Mouse (Mus musculus) hindbrain, embryonic 12.5 days (tissue): ENCODE results near the gene Klhl11. TPM values are rescaled to one million over a fixed set of nuclear protein-coding genes. Genes with fewer than 3 reads are reported as not detected.
A peak's percentile ranks its signal among the peaks of the same experiment; 100 is the strongest.

Source experiments
- ATAC-seq: fragments of 200-750 bp; cut with Nextera tagmentation; 2 replicates; pipeline ENCODE4 v1.8.0; 2017; ENCODE audit warnings: moderate TSS enrichment; ENCODE audit not compliant: low FRiP score
- H3K27ac ChIP-seq: fragments of 300-500 bp; sonication (generic); 2 replicates; pipeline ENCODE4 v1.5.1; 2016; ENCODE audit warnings: mild to moderate bottlenecking
- H3K27me3 ChIP-seq: fragments of 300-500 bp; sonication (generic); 2 replicates; pipeline ENCODE4 v1.6.1; 2016; ENCODE audit warnings: mild to moderate bottlenecking
- H3K36me3 ChIP-seq: fragments of 300-500 bp; sonication (generic); 2 replicates; pipeline ENCODE4 v1.6.1; 2016; ENCODE audit warnings: mild to moderate bottlenecking
- H3K4me1 ChIP-seq: fragments of 300-500 bp; sonication (generic); 2 replicates; pipeline ENCODE4 v1.6.1; 2016
- H3K4me2 ChIP-seq: fragments of 300-500 bp; sonication (generic); replicated peaks from 2 replicates; pipeline ENCODE4 v1.6.1; 2016; ENCODE audit warnings: mild to moderate bottlenecking
- H3K4me3 ChIP-seq: fragments of 300-500 bp; sonication (generic); 2 replicates; pipeline ENCODE4 v1.5.1; 2016; ENCODE audit warnings: mild to moderate bottlenecking
- H3K9ac ChIP-seq: fragments of 300-500 bp; sonication (generic); 2 replicates; pipeline ENCODE4 v1.6.1; 2016; ENCODE audit warnings: mild to moderate bottlenecking, moderate library complexity
- H3K9me3 ChIP-seq: fragments of 300-500 bp; sonication (generic); replicated peaks from 2 replicates; pipeline ENCODE4 v1.6.1; 2016; ENCODE audit warnings: mild to moderate bottlenecking
- WGBS: fragments of 180-500 bp; shearing (Covaris S2); methylation state at CpG from one replicate; pipeline ENCODE4 v1.1.7; 2016; 5-methylcytosine and 5-hydroxymethylcytosine counted together
- polyA plus RNA-seq: library from polyadenylated mRNA; unstranded; fragments of >200 nt; fragmentation: Nextera tagmentation; extraction: Ambion mirVana; gene quantifications from 2 replicates; pipeline ENCODE4 v1.2.1, GENCODE M21; 2016

Klhl11 gene
- polyA plus RNA-seq = 13.7 and 14.8 TPM in 2 replicates

- ATAC-seq = peak; percentile 88
- Histone ChIP-seq H3K4me2 (peak within 1 kb of the TSS; percentile 64), H3K27ac (peak within 1 kb of the TSS; percentile 90), H3K9ac (peak within 1 kb of the TSS; percentile 92), H3K36me3 (peaks cover 16% of the 10 kb centered on the region), H3K4me3 (peak within 1 kb of the TSS; percentile 94), H3K27me3 (no peaks in the 10 kb centered on the region), H3K4me1 (peaks cover 22% of the 10 kb centered on the region), H3K9me3 (no peaks in the 10 kb centered on the region)
- WGBS = under 1% methylated on average over 83 of the region's 83 CpGs
Measured at GRCm38 (mm10) chr11:100472197-100472934, at the start of gene Klhl11. Gene Klhl11, minus strand, starts transcription at chr11:100472741.

DNA sequence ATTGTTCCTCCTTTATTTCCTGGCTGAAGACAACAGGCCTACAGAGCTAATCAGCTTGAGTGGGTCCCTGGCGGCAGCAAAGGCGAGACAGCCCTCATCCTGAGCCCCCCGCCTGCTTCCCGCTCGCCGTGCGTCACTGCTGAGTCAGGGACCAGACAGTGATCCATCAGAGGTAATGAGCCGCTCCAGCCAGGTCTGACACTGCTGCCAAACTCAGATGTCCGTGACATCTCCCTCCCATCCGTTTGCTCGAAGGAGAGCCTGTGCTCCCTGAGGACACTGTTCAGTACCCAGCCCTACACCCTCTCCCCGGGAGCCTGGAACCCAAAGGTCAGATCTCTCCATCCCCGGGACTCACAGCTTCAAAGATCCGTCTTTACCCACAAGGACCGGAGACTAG is 48.3 kb upstream of the Klhl11 start:
- no peak overlapping the region for H3K4me3 ChIP-seq
- 77% methylated on average over 15 of the region's 15 CpGs for WGBS
- H3K4me2 ChIP-seq = no peak overlapping the region
- no peak overlapping the region for H3K27ac ChIP-seq
- peak; percentile 57; the same call in 1 of the 2 replicates for ATAC-seq
- no peaks in the 10 kb centered on the region for H3K27me3 ChIP-seq
- H3K36me3 ChIP-seq = peaks cover 77% of the 10 kb centered on the region
- no peaks in the 10 kb centered on the region for H3K9me3 ChIP-seq
- H3K4me1 ChIP-seq = peaks cover 22% of the 10 kb centered on the region
- H3K9ac ChIP-seq = no peak overlapping the region

DNA sequence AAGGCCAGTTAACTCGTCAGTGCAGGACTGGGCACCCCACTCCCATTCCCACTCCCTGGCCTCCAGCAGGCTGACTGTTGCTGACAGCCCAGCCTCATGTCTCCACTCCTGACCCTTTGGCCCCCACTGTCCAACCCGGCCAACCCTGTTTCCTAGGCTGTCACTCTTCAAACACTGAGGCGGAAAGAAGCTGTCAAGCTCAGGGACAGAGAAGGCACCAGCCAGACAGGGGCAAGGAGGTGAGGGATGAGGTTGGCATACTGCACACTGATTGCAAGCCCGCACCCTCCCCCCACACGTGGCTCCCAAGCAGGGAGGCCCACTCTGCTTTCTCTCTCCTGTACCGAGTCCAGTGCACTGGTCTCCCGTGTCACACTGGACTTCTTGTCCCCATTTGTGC is 46.6 kb upstream of the Klhl11 start:
- H3K9me3 ChIP-seq = no peaks in the 10 kb centered on the region
- no peaks in the 10 kb centered on the region for H3K27me3 ChIP-seq
- H3K9ac ChIP-seq = no peak overlapping the region
- H3K4me1 ChIP-seq = peaks cover 6% of the 10 kb centered on the region; the same call in 1 of the 2 replicates
- H3K27ac ChIP-seq = no peak overlapping the region
- H3K4me2 ChIP-seq = no peak overlapping the region
- no peak overlapping the region for H3K4me3 ChIP-seq
- ATAC-seq = no peak
- H3K36me3 ChIP-seq = peaks cover 94% of the 10 kb centered on the region
- 66% methylated on average over 7 of the region's 7 CpGs for WGBS

- H3K27me3 ChIP-seq = no peaks in the 10 kb centered on the region
- no peak overlapping the region for H3K9ac ChIP-seq
- WGBS = 67% methylated on average over 5 of the region's 5 CpGs
- H3K9me3 ChIP-seq = no peaks in the 10 kb centered on the region
- peaks cover 99% of the 10 kb centered on the region for H3K36me3 ChIP-seq
- H3K4me1 ChIP-seq = 0 out of 2 replicates have a peak, but pooled peaks cover 5% of the 10 kb centered on the region
- no peak for ATAC-seq
- H3K27ac ChIP-seq = no peak overlapping the region
- no peak overlapping the region for H3K4me2 ChIP-seq
- H3K4me3 ChIP-seq = no peak overlapping the region
Measured at GRCm38 (mm10) chr11:100518188-100518591, 45.6 kb upstream of the Klhl11 start.

DNA sequence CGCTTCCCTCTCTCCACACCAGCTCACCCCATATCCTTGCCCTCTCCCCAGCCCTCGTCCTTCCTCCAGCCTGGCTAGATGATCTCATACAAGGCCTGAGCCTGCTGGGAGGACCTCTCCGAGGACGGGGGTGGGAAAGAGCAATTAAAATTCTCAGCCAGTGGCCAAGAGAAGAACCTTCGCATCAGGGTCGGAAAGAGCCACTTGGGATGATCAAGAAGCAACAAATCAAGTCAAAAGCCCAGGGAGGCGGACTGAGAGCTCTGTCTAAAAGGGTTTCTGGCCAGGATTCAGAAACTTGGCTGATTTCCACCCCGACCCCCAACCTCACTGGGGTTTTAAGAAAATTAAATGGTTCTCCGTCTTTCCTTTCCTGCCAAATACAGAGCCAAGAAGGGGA is 43.8 kb upstream of the Klhl11 start:
- 83% methylated on average over 9 of the region's 9 CpGs for WGBS
- H3K4me1 ChIP-seq = 0 out of 2 replicates have a peak, but pooled peaks cover 5% of the 10 kb centered on the region
- H3K27ac ChIP-seq = no peak overlapping the region
- H3K36me3 ChIP-seq = peaks cover 98% of the 10 kb centered on the region
- H3K4me2 ChIP-seq = no peak overlapping the region
- no peak overlapping the region for H3K9ac ChIP-seq
- H3K4me3 ChIP-seq = no peak overlapping the region
- no peaks in the 10 kb centered on the region for H3K27me3 ChIP-seq
- no peaks in the 10 kb centered on the region for H3K9me3 ChIP-seq
- no peak for ATAC-seq

DNA sequence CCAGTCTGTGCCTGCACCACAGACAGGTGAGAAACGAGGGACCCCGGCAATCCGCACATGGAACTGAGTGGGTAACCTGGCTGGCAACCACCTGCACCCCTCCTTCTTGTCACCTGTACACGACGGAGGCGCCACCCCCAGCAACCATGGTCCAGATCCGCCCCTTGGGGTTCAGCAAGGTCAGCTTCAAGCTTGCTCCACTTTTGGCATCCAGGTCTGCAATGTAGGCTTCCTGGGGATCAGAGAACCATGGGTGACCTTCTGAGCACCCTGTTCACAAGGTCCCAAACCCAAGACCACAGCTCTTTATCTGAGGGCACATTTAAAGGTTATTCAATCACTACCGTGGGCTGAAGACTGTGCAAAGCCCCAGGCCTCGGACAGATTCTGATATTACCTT is 43.2 kb upstream of the Klhl11 start:
- WGBS = 94% methylated on average over 9 of the region's 9 CpGs
- no peak overlapping the region for H3K4me3 ChIP-seq
- no peaks in the 10 kb centered on the region for H3K9me3 ChIP-seq
- H3K36me3 ChIP-seq = peaks cover 98% of the 10 kb centered on the region
- no peak overlapping the region for H3K9ac ChIP-seq
- H3K27me3 ChIP-seq = no peaks in the 10 kb centered on the region
- H3K4me2 ChIP-seq = no peak overlapping the region
- no peak overlapping the region for H3K27ac ChIP-seq
- no peak for ATAC-seq
- H3K4me1 ChIP-seq = 0 out of 2 replicates have a peak, but pooled peaks cover 5% of the 10 kb centered on the region

DNA sequence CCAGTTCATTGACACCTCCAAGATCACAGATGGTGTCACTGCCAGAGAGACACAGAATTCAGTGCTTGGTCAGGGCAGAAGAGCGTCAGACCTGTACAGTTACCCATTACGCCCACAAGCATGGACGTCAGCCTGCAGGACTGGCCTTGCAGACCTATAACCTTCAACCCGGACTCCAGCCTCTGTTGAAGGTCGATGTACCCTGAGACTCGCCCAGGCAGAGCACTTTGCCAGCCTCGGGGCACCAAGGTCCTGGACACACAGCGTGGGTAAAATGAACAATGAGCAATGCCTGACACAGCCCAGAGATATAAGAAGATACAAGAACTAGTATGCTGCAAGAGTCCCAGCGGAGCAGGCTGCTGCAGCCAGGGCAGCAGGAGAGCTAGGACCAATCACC is 42.5 kb upstream of the Klhl11 start:
- no peak for ATAC-seq
- Histone ChIP-seq H3K36me3 (peaks cover 92% of the 10 kb centered on the region), H3K4me1 (0 out of 2 replicates have a peak, but pooled peaks cover 5% of the 10 kb centered on the region), H3K27me3 (no peaks in the 10 kb centered on the region), H3K4me2 (no peak overlapping the region), H3K9me3 (no peaks in the 10 kb centered on the region), H3K4me3 (no peak overlapping the region), H3K9ac (no peak overlapping the region), H3K27ac (no peak overlapping the region)
- 95% methylated on average over 9 of the region's 9 CpGs for WGBS

DNA sequence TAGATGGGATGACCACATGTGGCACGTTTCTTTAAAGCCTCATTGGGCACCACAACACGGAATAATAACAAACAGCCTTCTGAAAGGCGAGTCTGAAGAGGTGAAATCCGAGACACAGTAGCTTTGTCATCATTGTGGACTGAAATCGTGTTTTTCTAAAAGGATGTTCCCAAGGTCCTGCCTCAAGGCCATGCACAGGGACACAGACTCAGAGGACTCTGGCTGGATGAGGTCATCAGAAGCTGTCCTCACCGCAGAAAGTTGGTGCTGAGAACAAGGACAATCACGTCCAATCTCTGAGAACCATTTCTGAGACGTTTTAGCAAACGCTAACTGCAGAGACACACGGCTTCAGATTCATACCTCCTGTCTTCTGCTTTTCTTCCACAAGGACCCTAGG is 41.2 kb upstream of the Klhl11 start:
- no peak for ATAC-seq
- H3K9ac ChIP-seq = no peak overlapping the region
- no peaks in the 10 kb centered on the region for H3K27me3 ChIP-seq
- H3K36me3 ChIP-seq = peaks cover 91% of the 10 kb centered on the region
- H3K4me1 ChIP-seq = 0 out of 2 replicates have a peak, but pooled peaks cover 3% of the 10 kb centered on the region
- H3K4me3 ChIP-seq = no peak overlapping the region
- no peak overlapping the region for H3K27ac ChIP-seq
- H3K9me3 ChIP-seq = no peaks in the 10 kb centered on the region
- whole genome bisulfite sequencing = 87% methylated on average over 10 of the region's 10 CpGs
- no peak overlapping the region for H3K4me2 ChIP-seq

DNA sequence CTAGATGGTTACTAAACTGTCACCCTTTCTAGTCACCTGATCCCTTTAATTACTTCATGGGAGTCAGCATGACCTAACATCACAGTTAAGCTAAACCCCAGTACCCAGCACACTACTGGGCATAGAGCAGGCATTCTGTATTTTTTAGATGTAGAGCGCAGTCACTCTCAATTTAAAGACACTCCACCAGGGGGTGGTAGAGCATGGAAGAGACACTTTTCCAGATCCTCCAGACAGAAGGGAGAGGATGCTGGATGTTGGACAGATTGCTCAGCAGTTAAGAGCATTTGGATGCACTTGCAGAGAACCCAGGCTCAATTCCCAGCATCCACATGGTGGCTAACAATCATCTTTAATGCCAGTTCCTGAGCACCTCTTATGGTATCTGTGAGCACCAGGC is 39.8 kb upstream of the Klhl11 start:
- 88% methylated on average over 1 of the region's 1 CpGs for WGBS
- H3K36me3 ChIP-seq = peaks cover 90% of the 10 kb centered on the region
- ATAC-seq = no peak

DNA sequence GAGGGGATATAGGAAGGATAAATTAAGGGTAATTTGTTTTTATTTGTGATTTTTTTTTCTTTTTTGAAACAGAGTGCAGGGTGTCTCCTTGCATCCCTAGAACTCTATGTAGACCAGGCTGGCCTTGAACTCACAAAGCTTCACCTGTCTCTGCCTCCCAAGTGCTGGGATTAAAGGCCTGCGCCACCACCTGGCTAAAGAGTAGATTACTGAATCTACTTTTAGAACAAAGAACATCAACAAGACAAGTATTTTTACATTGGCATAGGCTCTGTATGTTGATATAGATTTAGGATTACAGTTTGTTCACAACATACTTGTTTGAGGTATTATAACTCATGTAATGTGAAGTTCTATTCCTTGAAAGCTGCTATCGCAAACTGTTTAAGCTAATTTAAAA is 38.0 kb upstream of the Klhl11 start:
- no peak overlapping the region for H3K4me2 ChIP-seq
- no peaks in the 10 kb centered on the region for H3K27me3 ChIP-seq
- H3K9ac ChIP-seq = no peak overlapping the region
- no peaks in the 10 kb centered on the region for H3K9me3 ChIP-seq
- ATAC-seq = no peak
- peaks cover 90% of the 10 kb centered on the region for H3K36me3 ChIP-seq
- H3K4me1 ChIP-seq = no peaks in the 10 kb centered on the region
- no peak overlapping the region for H3K4me3 ChIP-seq
- WGBS = 94% methylated on average over 2 of the region's 2 CpGs
- H3K27ac ChIP-seq = no peak overlapping the region

More for the DNA sequence above, 39.8 kb upstream of the Klhl11 start:
- Histone ChIP-seq H3K4me1 (no peaks in the 10 kb centered on the region), H3K4me2 (no peak overlapping the region), H3K9ac (no peak overlapping the region), H3K27me3 (no peaks in the 10 kb centered on the region), H3K27ac (no peak overlapping the region), H3K4me3 (no peak overlapping the region), H3K9me3 (no peaks in the 10 kb centered on the region)

- WGBS = 97% methylated on average over 8 of the region's 8 CpGs
- no peak overlapping the region for H3K27ac ChIP-seq
- peaks cover 92% of the 10 kb centered on the region for H3K36me3 ChIP-seq
Measured at GRCm38 (mm10) chr11:100505997-100506396, 33.5 kb upstream of the Klhl11 start.

GRCm38 (mm10) chr11:100504990-100505660 is 32.6 kb upstream of the Klhl11 start:
- no peak overlapping the region for H3K4me2 ChIP-seq
- no peak overlapping the region for H3K4me3 ChIP-seq
- no peaks in the 10 kb centered on the region for H3K4me1 ChIP-seq
- no peaks in the 10 kb centered on the region for H3K9me3 ChIP-seq
- H3K36me3 ChIP-seq = peaks cover 98% of the 10 kb centered on the region
- no peak overlapping the region for H3K9ac ChIP-seq
- no peak for ATAC-seq
- H3K27me3 ChIP-seq = no peaks in the 10 kb centered on the region
- no peak overlapping the region for H3K27ac ChIP-seq
- 96% methylated on average over 12 of the region's 12 CpGs for WGBS

More at GRCm38 (mm10) chr11:100505997-100506396, 33.5 kb upstream of the Klhl11 start:
- Histone ChIP-seq H3K9ac (no peak overlapping the region), H3K9me3 (no peaks in the 10 kb centered on the region), H3K4me2 (no peak overlapping the region), H3K4me3 (no peak overlapping the region), H3K4me1 (no peaks in the 10 kb centered on the region), H3K27me3 (no peaks in the 10 kb centered on the region)
- ATAC-seq = no peak
